Mouse (Mus musculus) heart, embryonic 14.5 days (tissue): ENCODE data around the gene Mta3. TPM values are rescaled to one million over a fixed set of nuclear protein-coding genes. Genes with fewer than 3 reads are reported as not detected.

Source experiments
- ATAC-seq: fragments of 200-750 bp; cut with Nextera tagmentation; 2 replicates; pipeline ENCODE4 v1.8.0; 2017; ENCODE audit warnings: low read depth, moderate TSS enrichment; ENCODE audit not compliant: insufficient number of reproducible peaks, insufficient read depth, low FRiP score
- H3K27ac ChIP-seq, 2 experiments: fragments of 200-500 bp in 1 of 2; fragments of 300-500 bp in 1 of 2; sonication (generic) in 1 of 2; replicated peaks in 1 of 2; 2 replicates each; pipeline ENCODE4 v1.5.1; 2012 to 2014; ENCODE audit warnings: low read depth in 2 of 2, low read length in 2 of 2, control low read depth in 1 of 2, mild to moderate bottlenecking in 1 of 2, mixed read lengths in 1 of 2; ENCODE audit not compliant: control insufficient read depth in 1 of 2, insufficient read depth in 1 of 2
- H3K27me3 ChIP-seq: fragments of 300-500 bp; sonication (generic); 2 replicates; pipeline ENCODE4 v1.6.1; 2014; ENCODE audit warnings: mild to moderate bottlenecking, low read length, control low read depth; ENCODE audit not compliant: control insufficient read depth, insufficient read depth
- H3K36me3 ChIP-seq: fragments of 300-500 bp; sonication (generic); 2 replicates; pipeline ENCODE4 v1.6.1; 2014; ENCODE audit warnings: mild to moderate bottlenecking, control low read depth, low read length, mixed read lengths; ENCODE audit not compliant: control insufficient read depth, insufficient read depth
- H3K4me1 ChIP-seq, 2 experiments: fragments of 200-500 bp in 1 of 2; fragments of 300-500 bp in 1 of 2; sonication (generic) in 1 of 2; 2 replicates each; pipeline ENCODE4 v1.6.1; 2012 to 2014; ENCODE audit warnings: low read length in 2 of 2, control low read depth in 1 of 2, mixed read lengths in 1 of 2; ENCODE audit not compliant: control insufficient read depth in 2 of 2, insufficient read depth in 2 of 2
- H3K4me2 ChIP-seq: fragments of 300-500 bp; sonication (generic); 2 replicates; pipeline ENCODE4 v1.6.1; 2014; ENCODE audit warnings: mild to moderate bottlenecking, low read length
- H3K4me3 ChIP-seq, 2 experiments: fragments of 200-500 bp in 1 of 2; fragments of 300-500 bp in 1 of 2; sonication (generic) in 1 of 2; 2 replicates each; pipeline ENCODE4 v1.5.1; 2012 to 2014; ENCODE audit warnings: low read length in 2 of 2, mild to moderate bottlenecking in 2 of 2, control low read depth in 1 of 2, low read depth in 1 of 2, moderate library complexity in 1 of 2; ENCODE audit not compliant: control insufficient read depth in 1 of 2, insufficient read depth in 1 of 2
- H3K9ac ChIP-seq: fragments of 300-500 bp; sonication (generic); 2 replicates; pipeline ENCODE4 v1.6.1; 2014; ENCODE audit warnings: mild to moderate bottlenecking, low read length
- H3K9me3 ChIP-seq: fragments of 300-500 bp; sonication (generic); 2 replicates; pipeline ENCODE4 v1.6.1; 2016; ENCODE audit warnings: low read length, control low read depth; ENCODE audit not compliant: control insufficient read depth
- WGBS: fragments of 180-500 bp; shearing (Covaris S2); extraction: QIAGEN DNeasy Blood & Tissue Kit; methylation state at CpG from one replicate; pipeline ENCODE4 v1.1.7; 2014; 5-methylcytosine and 5-hydroxymethylcytosine counted together
- polyA plus RNA-seq: library from polyadenylated mRNA; unstranded; fragments of >200 nt; fragmentation: Nextera tagmentation; extraction: Ambion mirVana; gene quantifications from 2 replicates; pipeline ENCODE4 v1.2.1, GENCODE M21; 2014

The Mta3 gene
- polyA plus RNA-seq, 1 experiment from 2014 or later: 37.0 TPM

GRCm38 (mm10) chr17:83810285-83810684, 104.3 kb downstream of the Mta3 start:
- no peak overlapping the region for H3K9ac ChIP-seq
- no peaks in the 10 kb centered on the region for H3K27me3 ChIP-seq
- no peak overlapping the region for H3K4me3 ChIP-seq
- ATAC-seq: no peak
- WGBS: 94% methylated on average over 5 of the region's 5 CpGs
- peaks cover 0 to 2% of the 10 kb centered on the region in 2 experiments; a peak in 1 of 4 replicates for H3K4me1 ChIP-seq
- H3K9me3 ChIP-seq: no peaks in the 10 kb centered on the region
- H3K36me3 ChIP-seq: peaks cover 39% of the 10 kb centered on the region
- H3K27ac ChIP-seq: no peak overlapping the region
- no peak overlapping the region for H3K4me2 ChIP-seq

- no peak overlapping the region for H3K9ac ChIP-seq
- no peak overlapping the region for H3K4me2 ChIP-seq
- H3K36me3 ChIP-seq: peaks cover 25% of the 10 kb centered on the region
- no peaks in the 10 kb centered on the region for H3K9me3 ChIP-seq
- no peak overlapping the region for H3K27ac ChIP-seq
- 92% methylated on average over 17 of the region's 17 CpGs for WGBS
- H3K27me3 ChIP-seq: no peaks in the 10 kb centered on the region
- H3K4me3 ChIP-seq: no peak overlapping the region
- H3K4me1 ChIP-seq: no peaks in the 10 kb centered on the region
- no peak for ATAC-seq
These were observed 106.4 kb downstream of the Mta3 start for GRCm38 (mm10) chr17:83812200-83812944.

- H3K4me2 ChIP-seq: no peak overlapping the region
- ATAC-seq: no peak
- 90% methylated on average over 4 of the region's 4 CpGs for WGBS
- no peak overlapping the region for H3K4me3 ChIP-seq
- no peaks in the 10 kb centered on the region for H3K9me3 ChIP-seq
- no peak overlapping the region for H3K27ac ChIP-seq
- no peaks in the 10 kb centered on the region for H3K27me3 ChIP-seq
- peaks cover 28% of the 10 kb centered on the region for H3K36me3 ChIP-seq
- no peak overlapping the region for H3K9ac ChIP-seq
- no peaks in the 10 kb centered on the region for H3K4me1 ChIP-seq
These were observed 107.1 kb downstream of the Mta3 start for GRCm38 (mm10) chr17:83813050-83813449.

- Histone ChIP-seq H3K27me3 (no peaks in the 10 kb centered on the region), H3K27ac (no peak overlapping the region), H3K4me2 (no peak overlapping the region), H3K9ac (no peak overlapping the region), H3K4me3 (no peak overlapping the region), H3K4me1 (peaks cover 11 to 14% of the 10 kb centered on the region in 2 experiments), H3K36me3 (0 out of 2 replicates have a peak, but pooled peaks cover 6% of the 10 kb centered on the region), H3K9me3 (no peaks in the 10 kb centered on the region)
- no peak for ATAC-seq
- 84% methylated on average over 7 of the region's 7 CpGs for WGBS
These were observed 111.0 kb downstream of the Mta3 start for GRCm38 (mm10) chr17:83816996-83817395.

GRCm38 (mm10) chr17:83819503-83819902, 113.5 kb downstream of the Mta3 start:
- Histone ChIP-seq H3K4me3 (no peak overlapping the region), H3K4me1 (peaks cover 14 to 18% of the 10 kb centered on the region in 2 experiments), H3K36me3 (0 out of 2 replicates have a peak, but pooled peaks cover 5% of the 10 kb centered on the region), H3K27ac (no peak overlapping the region), H3K9ac (no peak overlapping the region), H3K4me2 (no peak overlapping the region), H3K27me3 (no peaks in the 10 kb centered on the region), H3K9me3 (no peaks in the 10 kb centered on the region)
- 56% methylated on average over 8 of the region's 8 CpGs for WGBS
- ATAC-seq: no peak

GRCm38 (mm10) chr17:83820701-83821100, 114.7 kb downstream of the Mta3 start:
- Histone ChIP-seq H3K27me3 (no peaks in the 10 kb centered on the region), H3K27ac (no peak overlapping the region), H3K4me2 (no peak overlapping the region), H3K36me3 (0 out of 2 replicates have a peak, but pooled peaks cover 5% of the 10 kb centered on the region), H3K9me3 (no peaks in the 10 kb centered on the region), H3K4me3 (no peak overlapping the region), H3K9ac (no peak overlapping the region), H3K4me1 (peaks cover 14 to 18% of the 10 kb centered on the region in 2 experiments)
- WGBS: 88% methylated on average over 5 of the region's 5 CpGs
- ATAC-seq: no peak

GRCm38 (mm10) chr17:83821876-83822275, 115.9 kb downstream of the Mta3 start:
- 0 out of 2 replicates have a peak, but pooled peaks cover 5% of the 10 kb centered on the region for H3K36me3 ChIP-seq
- H3K4me2 ChIP-seq: no peak overlapping the region
- WGBS: 92% methylated on average over 3 of the region's 3 CpGs
- H3K27ac ChIP-seq: no peak overlapping the region
- H3K9ac ChIP-seq: no peak overlapping the region
- peaks cover 14 to 18% of the 10 kb centered on the region in 2 experiments for H3K4me1 ChIP-seq
- no peaks in the 10 kb centered on the region for H3K9me3 ChIP-seq
- H3K27me3 ChIP-seq: no peaks in the 10 kb centered on the region
- H3K4me3 ChIP-seq: no peak overlapping the region
- ATAC-seq: no peak
